Mouse (Mus musculus) liver, postnatal 0 days (tissue): ENCODE data around the gene Ndrg3.

Source experiments
- CTCF ChIP-seq: sonication (generic); IDR thresholded peaks from 2 replicates; pipeline ENCODE4 v1.5.1; 2016; ENCODE audit warnings: antibody characterized with exemption, low read depth
- EP300 ChIP-seq: IDR thresholded peaks from 2 replicates; pipeline ENCODE4 v1.6.1; 2016; ENCODE audit warnings: antibody characterized with exemption, low read depth, mild to moderate bottlenecking

DNA sequence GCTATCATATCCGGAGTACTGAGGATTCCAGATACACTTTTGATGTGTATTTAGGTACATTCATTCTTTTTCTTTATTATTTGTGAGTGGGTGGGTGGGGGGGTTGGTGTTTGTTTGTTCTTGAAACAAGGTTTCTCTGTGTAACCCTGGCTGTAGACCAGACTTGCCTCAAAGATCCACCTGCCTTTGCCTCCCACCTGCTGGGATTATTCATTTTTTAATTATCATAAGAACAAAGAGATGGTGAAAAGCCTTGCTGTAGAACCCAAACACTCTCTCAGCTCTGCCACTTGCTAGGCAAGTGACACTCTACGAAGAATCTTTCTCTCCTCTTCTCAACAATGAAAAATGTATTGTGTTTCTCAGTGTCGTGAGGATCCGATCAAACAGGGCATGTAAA is 27.4 kb upstream of the Ndrg3 start:
- TF ChIP-seq CTCF (no peak), EP300 (no peak)
